Mouse (Mus musculus) liver, embryonic 16.5 days (tissue): ENCODE data around the gene Sipa1l2. TPM values are rescaled to one million over a fixed set of nuclear protein-coding genes. Genes with fewer than 3 reads are reported as not detected.

Source experiments
- ATAC-seq: fragments of 200-750 bp; cut with Nextera tagmentation; 2 replicates; pipeline ENCODE4 v1.8.0; 2017; ENCODE audit warnings: low read depth, mild to moderate bottlenecking, moderate number of reproducible peaks, moderate library complexity
- H3K27ac ChIP-seq: fragments of 300-500 bp; sonication (generic); 2 replicates; pipeline ENCODE4 v1.5.1; 2014; ENCODE audit warnings: mild to moderate bottlenecking, low read length
- H3K27me3 ChIP-seq: fragments of 300-500 bp; sonication (generic); 2 replicates; pipeline ENCODE4 v1.6.1; 2014; ENCODE audit warnings: low read depth, low read length, mixed read lengths; ENCODE audit not compliant: control insufficient read depth, insufficient read depth
- H3K36me3 ChIP-seq: fragments of 300-500 bp; sonication (generic); 2 replicates; pipeline ENCODE4 v1.6.1; 2014; ENCODE audit warnings: mild to moderate bottlenecking; ENCODE audit not compliant: control insufficient read depth, insufficient read depth
- H3K4me1 ChIP-seq: fragments of 300-500 bp; sonication (generic); 2 replicates; pipeline ENCODE4 v1.6.1; 2014; ENCODE audit warnings: low read depth, low read length, mixed read lengths; ENCODE audit not compliant: control insufficient read depth
- H3K4me2 ChIP-seq: fragments of 300-500 bp; sonication (generic); 2 replicates; pipeline ENCODE4 v1.6.1; 2014; ENCODE audit warnings: low read depth, low read length, mixed read lengths
- H3K4me3 ChIP-seq: fragments of 300-500 bp; sonication (generic); 2 replicates; pipeline ENCODE4 v1.5.1; 2014; ENCODE audit warnings: low read depth, mild to moderate bottlenecking, low read length
- H3K9ac ChIP-seq: fragments of 300-500 bp; sonication (generic); 2 replicates; pipeline ENCODE4 v1.6.1; 2014; ENCODE audit warnings: low read depth, low read length
- H3K9me3 ChIP-seq: fragments of 300-500 bp; sonication (generic); replicated peaks from 2 replicates; pipeline ENCODE4 v1.6.1; 2016; ENCODE audit warnings: low read length; ENCODE audit not compliant: control insufficient read depth
- WGBS: fragments of 180-500 bp; shearing (Covaris S2); extraction: QIAGEN DNeasy Blood & Tissue Kit; methylation state at CpG from one replicate; pipeline ENCODE4 v1.1.7; 2014; ENCODE audit not compliant: insufficient replicate concordance; 5-methylcytosine and 5-hydroxymethylcytosine counted together
- polyA plus RNA-seq: library from polyadenylated mRNA; unstranded; fragments of >200 nt; fragmentation: Nextera tagmentation; extraction: Ambion mirVana; gene quantifications from 2 replicates; pipeline ENCODE4 v1.2.1, GENCODE M21; 2015

The Sipa1l2 gene
- polyA plus RNA-seq, 1 experiment from 2014 or later: 1.1 TPM

GRCm38 (mm10) chr8:125513935-125514334, 55.7 kb downstream of the Sipa1l2 start:
- H3K4me2 ChIP-seq: no peak overlapping the region
- H3K9me3 ChIP-seq: no peaks in the 10 kb centered on the region
- 23% methylated on average over 5 of the region's 5 CpGs for WGBS
- H3K27me3 ChIP-seq: no peaks in the 10 kb centered on the region
- no peak overlapping the region for H3K4me3 ChIP-seq
- H3K4me1 ChIP-seq: no peaks in the 10 kb centered on the region; the same call in 1 of the 2 replicates
- ATAC-seq: no peak
- no peaks in the 10 kb centered on the region for H3K36me3 ChIP-seq
- H3K9ac ChIP-seq: no peak overlapping the region
- no peak overlapping the region for H3K27ac ChIP-seq

DNA sequence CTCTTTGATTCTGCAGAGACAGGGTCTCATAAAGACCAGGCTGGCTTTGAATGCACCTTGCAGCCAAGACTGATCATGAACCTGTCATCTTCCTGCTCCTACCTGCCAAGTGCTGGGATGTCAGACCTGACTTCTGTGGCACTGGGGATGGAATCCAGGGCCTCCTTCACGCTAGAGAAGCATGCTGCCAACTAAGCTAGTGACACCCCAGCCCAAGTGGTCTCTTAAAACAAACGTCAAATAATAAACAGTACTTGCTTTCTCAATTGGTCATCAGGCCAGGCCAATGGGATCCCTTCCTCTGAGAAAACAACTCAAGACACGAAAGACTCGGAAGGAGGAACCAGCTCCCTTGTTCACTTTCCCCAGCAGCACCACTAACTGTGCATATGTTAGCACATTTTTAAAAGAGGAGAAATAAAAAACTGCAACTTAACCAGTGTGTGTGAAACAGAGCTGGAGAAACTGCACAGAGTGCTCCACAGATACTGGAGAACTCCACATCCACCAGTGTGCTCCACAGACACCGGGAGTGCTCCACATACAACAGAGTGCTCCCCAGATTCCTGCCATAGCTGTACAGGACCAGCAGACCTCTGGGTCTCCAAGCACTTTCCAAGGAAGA, 56.3 kb downstream of the Sipa1l2 start:
- H3K27me3 ChIP-seq: no peaks in the 10 kb centered on the region
- H3K27ac ChIP-seq: no peak overlapping the region
- no peak overlapping the region for H3K9ac ChIP-seq
- H3K4me2 ChIP-seq: no peak overlapping the region
- H3K9me3 ChIP-seq: no peaks in the 10 kb centered on the region
- no peak overlapping the region for H3K4me3 ChIP-seq
- no peaks in the 10 kb centered on the region for H3K36me3 ChIP-seq
- WGBS: 53% methylated on average over 5 of the region's 5 CpGs
- H3K4me1 ChIP-seq: no peaks in the 10 kb centered on the region; the same call in 1 of the 2 replicates
- no peak for ATAC-seq

GRCm38 (mm10) chr8:125512561-125512960, 57.0 kb downstream of the Sipa1l2 start:
- ATAC-seq: no peak
- H3K9me3 ChIP-seq: no peaks in the 10 kb centered on the region
- no peaks in the 10 kb centered on the region for H3K36me3 ChIP-seq
- H3K9ac ChIP-seq: no peak overlapping the region
- no peak overlapping the region for H3K4me3 ChIP-seq
- H3K27me3 ChIP-seq: no peaks in the 10 kb centered on the region
- no peaks in the 10 kb centered on the region; the same call in 1 of the 2 replicates for H3K4me1 ChIP-seq
- H3K4me2 ChIP-seq: no peak overlapping the region
- 45% methylated on average over 1 of the region's 1 CpGs for WGBS
- H3K27ac ChIP-seq: no peak overlapping the region

DNA sequence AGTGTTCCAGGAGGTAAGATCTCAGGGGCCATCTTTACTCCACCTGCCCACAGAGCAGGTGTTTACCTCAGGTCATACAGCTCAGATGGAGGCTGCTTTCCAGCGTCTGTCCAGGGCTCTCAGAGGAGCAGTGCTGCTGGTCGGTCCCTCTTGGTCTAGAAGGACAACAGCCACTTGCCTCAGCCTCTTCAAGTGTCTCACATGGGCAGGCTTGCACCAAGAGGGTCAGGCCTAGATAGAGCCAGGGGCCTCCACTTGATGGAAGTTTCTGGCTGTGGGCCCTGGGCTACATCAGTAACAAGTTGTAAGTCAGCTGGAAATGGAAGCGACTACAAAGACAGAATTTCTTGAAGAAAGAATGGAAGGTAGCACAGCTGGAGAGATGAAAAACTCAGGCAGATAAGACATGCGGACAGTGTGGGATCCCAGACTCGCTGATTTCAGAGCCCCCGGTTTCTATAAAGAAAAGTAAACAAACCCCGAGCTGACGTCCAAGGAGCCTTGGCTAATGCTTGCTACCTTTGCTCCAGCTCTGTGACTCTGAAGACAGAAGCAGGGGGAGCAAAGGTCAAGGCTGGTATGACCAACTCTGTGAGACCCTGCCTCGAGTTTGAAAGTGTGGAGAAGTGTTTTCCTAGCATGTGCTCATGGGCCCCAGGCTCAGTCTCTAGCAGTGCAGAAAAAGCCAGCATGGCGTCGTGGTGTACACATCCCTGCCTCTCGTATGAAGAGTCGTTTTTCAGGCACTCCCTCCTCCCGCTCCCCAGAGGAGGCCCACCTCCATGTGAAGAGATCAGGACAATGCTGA, 58.5 kb downstream of the Sipa1l2 start:
- WGBS: 61% methylated on average over 14 of the region's 14 CpGs
- H3K9ac ChIP-seq: no peak overlapping the region
- ATAC-seq: no peak

GRCm38 (mm10) chr8:125509776-125510175, 59.8 kb downstream of the Sipa1l2 start:
- ATAC-seq: no peak

More for the DNA sequence above, 58.5 kb downstream of the Sipa1l2 start:
- Histone ChIP-seq H3K27ac (no peak overlapping the region), H3K4me3 (no peak overlapping the region), H3K4me1 (no peaks in the 10 kb centered on the region; the same call in 1 of the 2 replicates), H3K9me3 (no peaks in the 10 kb centered on the region), H3K4me2 (no peak overlapping the region), H3K27me3 (no peaks in the 10 kb centered on the region), H3K36me3 (no peaks in the 10 kb centered on the region)

DNA sequence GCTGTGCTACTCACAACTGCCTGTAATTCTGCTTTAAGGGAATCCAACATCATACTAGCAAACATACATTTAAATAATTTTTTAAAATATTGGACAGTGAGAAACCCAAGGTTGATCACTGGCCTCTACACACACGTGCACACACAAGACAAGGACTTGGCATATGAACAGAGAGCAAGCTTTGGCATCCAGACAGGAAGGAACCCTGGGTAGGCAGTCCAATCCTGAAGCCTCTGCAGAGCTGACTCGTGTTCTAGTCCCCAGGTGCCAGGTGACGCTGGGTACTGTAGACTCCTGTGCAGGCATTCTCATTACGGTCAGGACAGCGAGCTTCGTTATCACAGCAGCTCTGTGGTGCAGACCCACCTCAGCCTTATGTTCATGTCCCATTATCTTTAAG, 60.4 kb downstream of the Sipa1l2 start:
- ATAC-seq: no peak
- H3K4me2 ChIP-seq: no peak overlapping the region
- 63% methylated on average over 6 of the region's 6 CpGs for WGBS
- no peak overlapping the region for H3K4me3 ChIP-seq
- H3K27ac ChIP-seq: no peak overlapping the region
- no peak overlapping the region for H3K9ac ChIP-seq
- no peaks in the 10 kb centered on the region for H3K36me3 ChIP-seq
- H3K9me3 ChIP-seq: no peaks in the 10 kb centered on the region
- peaks cover 3% of the 10 kb centered on the region for H3K4me1 ChIP-seq
- no peaks in the 10 kb centered on the region for H3K27me3 ChIP-seq

More at GRCm38 (mm10) chr8:125509776-125510175, 59.8 kb downstream of the Sipa1l2 start:
- Histone ChIP-seq H3K36me3 (no peaks in the 10 kb centered on the region), H3K4me1 (peaks cover 3% of the 10 kb centered on the region), H3K9me3 (no peaks in the 10 kb centered on the region), H3K27me3 (no peaks in the 10 kb centered on the region), H3K4me3 (no peak overlapping the region), H3K4me2 (no peak overlapping the region), H3K9ac (no peak overlapping the region), H3K27ac (no peak overlapping the region)
- 50% methylated on average over 4 of the region's 4 CpGs for WGBS

- Histone ChIP-seq H3K36me3 (no peaks in the 10 kb centered on the region), H3K4me3 (no peak overlapping the region), H3K4me2 (no peak overlapping the region), H3K27ac (no peak overlapping the region), H3K4me1 (peaks cover 3% of the 10 kb centered on the region), H3K9me3 (no peaks in the 10 kb centered on the region), H3K9ac (no peak overlapping the region), H3K27me3 (no peaks in the 10 kb centered on the region)
- 57% methylated on average over 8 of the region's 8 CpGs for WGBS
- ATAC-seq: no peak
Observed at GRCm38 (mm10) chr8:125507291-125507690, 62.3 kb downstream of the Sipa1l2 start.

DNA sequence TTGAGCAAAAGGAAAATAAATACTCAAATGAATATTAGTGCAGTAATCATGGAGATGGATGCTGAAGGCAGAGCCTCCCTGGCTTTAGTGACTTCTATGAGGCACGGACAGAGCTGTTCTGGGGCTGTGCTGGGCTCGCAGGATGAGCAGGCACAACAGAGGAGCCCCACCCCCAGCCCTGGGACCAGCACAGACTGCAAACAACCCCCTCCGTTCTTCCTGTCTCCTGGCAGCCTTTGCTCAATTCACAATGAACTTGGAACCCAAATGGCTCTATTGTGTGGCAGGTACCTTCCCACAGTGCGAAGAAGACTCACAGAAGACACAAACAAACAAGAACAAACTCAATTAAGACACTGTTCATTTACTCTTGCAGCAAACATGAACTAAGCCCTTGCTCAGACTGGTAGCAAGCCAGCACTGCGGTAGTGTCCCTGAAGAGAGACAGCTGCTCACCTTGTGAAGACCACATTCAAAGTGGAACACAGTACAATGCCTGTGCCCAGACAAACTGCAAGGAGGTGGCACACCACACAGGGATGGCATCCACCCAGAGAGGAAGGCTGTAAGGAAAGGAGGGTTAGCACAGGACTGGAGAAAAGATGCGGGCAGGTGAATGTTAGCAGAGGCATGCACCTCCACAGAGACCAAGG, 64.9 kb downstream of the Sipa1l2 start:
- H3K36me3 ChIP-seq: no peaks in the 10 kb centered on the region
- H3K27me3 ChIP-seq: no peaks in the 10 kb centered on the region
- ATAC-seq: peak; percentile 75
- no peak overlapping the region for H3K4me2 ChIP-seq
- no peak overlapping the region for H3K27ac ChIP-seq
- 38% methylated on average over 6 of the region's 6 CpGs for WGBS
- no peaks in the 10 kb centered on the region for H3K9me3 ChIP-seq
- no peak overlapping the region for H3K4me3 ChIP-seq
- no peak overlapping the region for H3K9ac ChIP-seq
- peaks cover 3% of the 10 kb centered on the region for H3K4me1 ChIP-seq

DNA sequence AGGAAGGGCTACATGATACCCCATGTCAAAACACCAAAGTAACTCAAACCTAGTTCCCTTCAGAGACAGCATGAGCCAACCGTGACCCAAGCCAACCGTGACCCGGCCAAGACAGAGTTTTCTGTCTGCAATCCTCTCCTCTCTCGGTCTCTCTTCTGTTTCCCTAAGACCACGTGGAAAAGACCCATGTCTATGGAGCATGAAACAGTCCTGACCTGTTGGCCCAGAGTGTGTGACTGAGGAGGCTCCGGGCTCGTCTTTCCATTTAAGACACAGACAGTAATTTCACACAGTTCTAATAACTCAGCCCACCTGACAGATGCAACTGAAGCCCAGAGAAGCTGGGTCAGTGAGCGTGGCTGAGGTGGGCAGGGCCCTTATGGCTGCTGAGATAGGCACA, 65.8 kb downstream of the Sipa1l2 start:
- 58% methylated on average over 8 of the region's 8 CpGs for WGBS
- Histone ChIP-seq H3K9me3 (no peaks in the 10 kb centered on the region), H3K4me2 (no peak overlapping the region), H3K27me3 (no peaks in the 10 kb centered on the region), H3K9ac (no peak overlapping the region), H3K27ac (no peak overlapping the region), H3K36me3 (no peaks in the 10 kb centered on the region), H3K4me1 (peaks cover 3% of the 10 kb centered on the region), H3K4me3 (no peak overlapping the region)
- ATAC-seq: no peak
